8 mouse cellular contexts compared by ENCODE assay signal in the genomic region with DNA sequence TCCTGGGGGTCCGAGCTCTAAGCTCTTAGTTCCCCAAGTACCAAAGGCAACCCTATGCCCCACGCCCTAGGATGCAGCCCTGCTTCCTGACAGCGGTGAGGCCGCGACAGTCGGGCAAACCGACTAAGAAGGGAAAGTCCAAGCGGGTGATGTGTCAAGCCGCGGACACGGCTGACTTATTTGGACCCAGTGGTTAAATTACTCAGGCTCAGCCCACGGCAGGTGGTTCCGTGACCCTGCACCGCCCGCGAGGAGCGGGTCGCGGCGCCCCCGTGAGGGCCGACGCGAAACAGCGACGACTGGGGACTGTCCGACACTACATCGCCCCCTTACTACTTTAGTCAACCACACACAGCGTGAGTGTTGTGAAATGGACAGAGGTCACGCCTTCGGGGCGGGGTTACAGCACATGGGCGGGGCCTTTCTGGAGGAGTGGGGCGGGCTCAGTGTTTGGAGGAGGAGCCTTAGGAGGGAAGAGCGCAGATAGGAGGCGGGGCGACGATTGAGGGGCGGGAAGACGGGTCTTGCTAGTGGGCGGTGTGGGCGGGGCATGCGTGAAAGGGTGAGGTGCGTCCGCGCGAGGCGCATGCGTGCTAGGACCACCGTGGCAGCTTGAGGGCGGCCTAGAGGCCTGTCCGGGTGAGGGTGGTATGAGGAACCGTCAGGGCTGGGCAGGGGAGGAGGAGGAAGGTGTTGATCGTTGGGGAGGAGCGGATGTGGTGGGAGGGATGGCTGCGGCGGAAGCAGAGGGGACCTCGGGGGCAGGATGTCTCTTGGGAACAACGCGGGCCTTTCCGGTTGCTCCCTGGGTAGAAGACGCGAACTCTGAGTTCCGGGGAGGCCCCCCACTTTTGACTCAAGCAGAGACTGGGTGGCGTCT. TPM values are rescaled to one million over a fixed set of nuclear protein-coding genes. Genes with fewer than 3 reads are reported as not detected.
A peak's percentile ranks its signal among the peaks of the same experiment; 100 is the strongest.
DNase-seq lines count a peak whose midpoint lies in the region; ATAC-seq and TF ChIP-seq lines count a peak whose summit lies in the region.

A gene (plus strand): TSS at position 555 of the 880 bp plus-strand sequence.

- peak within 1 kb of the TSS; percentile 90 for H3K27ac ChIP-seq in hindbrain, embryonic 13.5 days

- peak; percentile 97 for ATAC-seq in Patski
- ATAC-seq in hindbrain, embryonic 13.5 days (ENCODE audit: low FRiP score), result peak; percentile 97

- H3K9me3 ChIP-seq in hindbrain, embryonic 13.5 days, result no peaks in the 10 kb centered on the region

- WGBS in hindbrain, embryonic 13.5 days, result under 1% methylated on average over 65 of the region's 65 CpGs

- peak within 1 kb of the TSS; percentile 68 for H3K4me2 ChIP-seq in hindbrain, embryonic 13.5 days

- peak within 1 kb of the TSS; percentile 86 for H3K9ac ChIP-seq in hindbrain, embryonic 13.5 days

- CTCF ChIA-PET in Patski (lab: Charles Lee), result interaction anchor here (0.6 to 1.4 kb wide), 6 partner anchors 80 to 195 kb away, joined by 3 to 4 read pairs (median 4); no protein-coding TSS in a partner anchor

- peak within 1 kb of the TSS; percentile 67 for H3K4me3 ChIP-seq in hindbrain, embryonic 13.5 days

- H3K36me3 ChIP-seq in hindbrain, embryonic 13.5 days, result peaks cover 23% of the 10 kb centered on the region

- peak; percentile 100 for TF ChIP-seq CTCF in Patski (IDR thresholded peaks at IDR 0.05)

- no peaks in the 10 kb centered on the region for H3K27me3 ChIP-seq in Patski
- no peaks in the 10 kb centered on the region for H3K27me3 ChIP-seq in hindbrain, embryonic 13.5 days

- POLR2A ChIA-PET in Patski (lab: Charles Lee), result interaction anchor here (1.3 kb wide), 1 partner anchor 9 kb away, joined by 4 read pairs; no protein-coding TSS in a partner anchor

- H3K4me1 ChIP-seq in hindbrain, embryonic 13.5 days (replicated peaks), result peaks cover 15% of the 10 kb centered on the region

- in situ Hi-C loops in Patski (cut with MboI; ENCODE audit: low pct_unique_long_range_greater_than_20kb), result loop anchor here (5.0 to 25.0 kb wide), 3 partner anchors 63 to 963 kb away; a partner anchor contains a TSS

- peak; percentile 99 for DNase-seq in Patski (ENCODE audit: low read depth, low spot score)
- peak; percentile 99 to 100 for DNase-seq in cerebellum, postnatal 14 days
- DNase-seq in frontal cortex, postnatal 14 days (ENCODE audit: low spot score in 2 of 2), result peak; percentile 97
- peak; percentile 87 to 93 for DNase-seq in layer of hippocampus, postnatal 25 days (ENCODE audit: extremely low spot score in 1 of 2, low spot score in 1 of 2)
- peak; percentile 99 for DNase-seq in lung, postnatal 25 days (ENCODE audit: low spot score)
- peak; percentile 99 for DNase-seq in retina, embryonic 14.5 days (ENCODE audit: low spot score)
- peak; percentile 100 for DNase-seq in thymus, postnatal 4 days

RNA-seq across cellular contexts. Expression of the gene that starts here (rescaled TPM):
- 48.6 TPM for polyA plus RNA-seq in Patski (2021)
- 54.8 and 57.0 TPM in 2 replicates for polyA plus RNA-seq in hindbrain, embryonic 13.5 days (2015; fragmentation: Nextera tagmentation; extraction: Ambion mirVana)
- 10 to 100 TPM; 57.3 to 63.2 TPM for total RNA-seq in layer of hippocampus, postnatal 25 days (2021)

Comparison
In these comparisons a context has a peak if more than half of its experiments do, and no peak if none do; other contexts are left out.
1. Peak in every context shown above with its lines: DNase-seq, ATAC-seq, H3K4me3 ChIP-seq and H3K27ac ChIP-seq.